Mouse (Mus musculus): ENCODE results near the gene Prpsap1. TPM values are rescaled to one million over a fixed set of nuclear protein-coding genes. Genes with fewer than 3 reads are reported as not detected.

Gene Prpsap1
- polyA plus RNA-seq, 1 experiment from 2014 or later: 187 TPM

GRCm38 (mm10) chr11:116453889-116454288 is 40.1 kb downstream of the Prpsap1 start:
- Histone ChIP-seq H3K27me3 (no peaks in the 10 kb centered on the region; the same call in 1 of the 2 replicates), H3K4me1 (no peaks in the 10 kb centered on the region), H3K4me3 (no peak overlapping the region), H3K27ac (no peak overlapping the region), H3K4me2 (no peak overlapping the region), H3K9ac (no peak overlapping the region), H3K36me3 (no peaks in the 10 kb centered on the region), H3K9me3 (no peaks in the 10 kb centered on the region)
- 80% methylated on average over 10 of the region's 10 CpGs for WGBS
- no peak for ATAC-seq (ENCODE audit: borderline replicate concordance, extremely low read depth, low FRiP score, low TSS enrichment)

DNA sequence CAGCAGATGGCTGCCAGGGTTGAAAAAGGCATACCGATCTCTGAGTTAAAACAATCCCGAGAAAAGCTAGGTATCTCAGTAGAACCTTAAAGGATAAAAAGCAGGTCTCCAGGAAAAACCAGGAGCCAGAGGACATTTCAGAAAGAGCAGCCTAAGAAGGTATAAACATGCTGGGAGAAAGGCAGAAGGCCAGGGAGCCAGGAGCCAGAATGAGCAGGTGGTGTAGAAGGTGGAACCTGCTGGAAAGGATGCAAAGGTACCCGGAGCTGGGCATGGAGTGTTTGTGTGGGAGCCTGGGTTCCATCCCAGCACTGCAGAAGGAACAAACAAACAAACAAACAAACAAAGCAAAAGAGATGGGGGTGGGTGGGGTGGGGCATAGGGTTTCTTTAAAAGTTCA is 44.7 kb downstream of the Prpsap1 start:
- ATAC-seq (ENCODE audit: borderline replicate concordance, extremely low read depth, low FRiP score, low TSS enrichment): no peak
- WGBS: 86% methylated on average over 3 of the region's 3 CpGs
- no peak overlapping the region for H3K9ac ChIP-seq
- no peaks in the 10 kb centered on the region for H3K36me3 ChIP-seq
- H3K27ac ChIP-seq: no peak overlapping the region
- H3K4me2 ChIP-seq: no peak overlapping the region
- H3K27me3 ChIP-seq: peaks cover 22% of the 10 kb centered on the region
- peaks cover 8% of the 10 kb centered on the region for H3K4me1 ChIP-seq
- no peaks in the 10 kb centered on the region for H3K9me3 ChIP-seq
- H3K4me3 ChIP-seq: no peak overlapping the region

GRCm38 (mm10) chr11:116447822-116448221 is 46.2 kb downstream of the Prpsap1 start:
- Histone ChIP-seq H3K27me3 (peaks cover 22% of the 10 kb centered on the region), H3K4me3 (no peak overlapping the region), H3K27ac (no peak overlapping the region), H3K4me2 (no peak overlapping the region), H3K4me1 (peaks cover 8% of the 10 kb centered on the region), H3K36me3 (no peaks in the 10 kb centered on the region), H3K9ac (no peak overlapping the region), H3K9me3 (no peaks in the 10 kb centered on the region)
- WGBS: 65% methylated on average over 5 of the region's 5 CpGs
- no peak for ATAC-seq (ENCODE audit: borderline replicate concordance, extremely low read depth, low FRiP score, low TSS enrichment)

DNA sequence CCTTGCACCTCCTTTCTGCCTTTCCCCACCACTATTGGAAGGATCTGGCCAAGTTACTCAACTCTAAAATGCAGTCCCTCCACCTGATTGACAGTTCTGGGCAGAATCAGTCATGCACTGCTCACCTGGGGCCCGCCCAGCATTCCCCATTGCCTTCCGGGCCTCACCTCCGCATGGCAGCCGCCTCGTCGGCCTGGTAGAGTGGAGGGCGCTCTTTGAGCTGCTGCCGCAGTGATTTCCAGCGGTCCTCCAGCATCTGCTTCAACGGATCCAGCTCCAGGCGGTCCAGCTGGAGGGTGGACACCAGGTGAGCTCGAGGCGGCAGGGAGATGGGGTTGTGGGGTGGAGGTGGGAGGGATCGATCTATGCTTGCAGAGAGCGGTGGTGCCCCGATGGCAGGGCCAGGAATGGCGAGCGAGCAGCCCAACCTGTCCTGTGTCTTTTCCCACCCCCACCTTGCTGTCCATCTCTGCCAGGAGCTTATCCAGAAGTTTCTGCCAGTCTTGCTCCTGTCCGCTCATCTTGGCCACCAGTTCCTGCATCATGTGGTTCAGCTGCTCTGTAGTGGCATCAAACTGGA is 47.6 kb downstream of the Prpsap1 start:
- peaks cover 22% of the 10 kb centered on the region for H3K27me3 ChIP-seq
- H3K4me2 ChIP-seq: peak overlapping the region; percentile 42
- peak; percentile 2; the same call in 1 of the 2 replicates for ATAC-seq (ENCODE audit: borderline replicate concordance, extremely low read depth, low FRiP score, low TSS enrichment)
- H3K4me1 ChIP-seq: peaks cover 8% of the 10 kb centered on the region
- H3K9me3 ChIP-seq: no peaks in the 10 kb centered on the region
- no peak overlapping the region for H3K27ac ChIP-seq
- WGBS: 15% methylated on average over 19 of the region's 19 CpGs
- no peak overlapping the region; the same call in 1 of the 2 replicates for H3K9ac ChIP-seq
- H3K4me3 ChIP-seq: no peak overlapping the region
- H3K36me3 ChIP-seq: no peaks in the 10 kb centered on the region

DNA sequence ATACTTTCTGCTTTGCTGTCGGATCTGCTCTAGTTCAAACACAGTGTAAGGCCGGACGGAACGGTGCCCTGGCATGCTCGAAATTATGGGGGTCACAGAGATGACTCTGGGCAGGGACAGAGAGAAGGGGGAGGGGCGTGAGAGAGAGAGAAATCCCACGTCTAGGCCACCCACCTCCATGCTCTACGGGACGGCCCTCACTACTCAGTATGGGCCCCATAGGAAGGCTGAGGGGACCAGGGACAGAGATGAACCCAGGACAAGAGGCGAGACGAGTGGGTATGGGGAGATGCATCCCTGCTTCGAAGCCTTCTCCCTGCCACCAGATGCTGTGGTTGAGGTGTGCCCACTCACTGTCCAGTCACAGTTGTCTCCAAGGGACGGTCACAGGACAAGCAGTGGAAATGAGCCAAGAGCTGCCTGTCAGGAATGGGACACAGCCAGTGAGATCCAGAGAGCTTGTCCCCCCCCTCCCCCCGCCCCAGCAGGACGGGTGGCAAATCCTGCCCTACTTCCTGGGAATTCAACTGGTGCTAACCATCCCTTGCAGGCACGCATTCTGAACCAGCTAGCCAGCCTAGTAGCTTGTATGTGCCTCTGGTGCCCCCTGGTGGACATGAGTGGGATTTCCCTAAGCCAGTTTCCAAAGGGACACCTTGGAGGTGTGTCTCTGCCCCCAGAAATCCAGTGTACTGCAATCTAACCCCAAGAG is 48.2 kb downstream of the Prpsap1 start:
- Histone ChIP-seq H3K4me2 (peak overlapping the region; percentile 42; the same call in 1 of the 2 replicates), H3K4me1 (peaks cover 8% of the 10 kb centered on the region), H3K4me3 (no peak overlapping the region), H3K27me3 (peaks cover 22% of the 10 kb centered on the region), H3K27ac (no peak overlapping the region), H3K9me3 (no peaks in the 10 kb centered on the region), H3K9ac (no peak overlapping the region), H3K36me3 (no peaks in the 10 kb centered on the region)
- WGBS: 20% methylated on average over 16 of the region's 16 CpGs
- peak; percentile 52 for ATAC-seq (ENCODE audit: borderline replicate concordance, extremely low read depth, low FRiP score, low TSS enrichment)

DNA sequence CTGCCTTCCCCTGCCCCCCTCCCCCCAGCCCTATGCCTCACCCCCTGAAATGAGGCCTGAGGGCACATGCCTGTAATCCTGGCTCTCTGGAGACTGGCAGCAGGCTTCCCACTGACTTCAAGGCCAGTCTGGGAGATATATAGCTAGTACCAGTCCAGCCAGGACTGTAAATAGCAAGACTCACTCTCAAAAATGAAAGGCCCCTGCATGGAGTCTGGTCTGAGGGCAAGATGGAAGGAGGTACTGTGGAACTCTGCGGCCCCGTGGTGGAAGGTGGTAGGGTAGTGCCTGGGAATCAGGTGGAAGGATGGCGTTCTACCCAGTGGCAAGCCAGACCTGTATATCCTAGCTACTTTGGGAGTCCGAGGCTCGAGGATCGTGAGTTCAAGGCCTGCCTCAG is 50.1 kb downstream of the Prpsap1 start:
- Histone ChIP-seq H3K4me3 (no peak overlapping the region), H3K9me3 (no peaks in the 10 kb centered on the region), H3K27ac (no peak overlapping the region), H3K9ac (no peak overlapping the region), H3K27me3 (peaks cover 22% of the 10 kb centered on the region), H3K4me2 (no peak overlapping the region), H3K4me1 (peaks cover 20% of the 10 kb centered on the region), H3K36me3 (peaks cover 7% of the 10 kb centered on the region)
- no peak for ATAC-seq (ENCODE audit: borderline replicate concordance, extremely low read depth, low FRiP score, low TSS enrichment)
- WGBS: 89% methylated on average over 6 of the region's 6 CpGs

DNA sequence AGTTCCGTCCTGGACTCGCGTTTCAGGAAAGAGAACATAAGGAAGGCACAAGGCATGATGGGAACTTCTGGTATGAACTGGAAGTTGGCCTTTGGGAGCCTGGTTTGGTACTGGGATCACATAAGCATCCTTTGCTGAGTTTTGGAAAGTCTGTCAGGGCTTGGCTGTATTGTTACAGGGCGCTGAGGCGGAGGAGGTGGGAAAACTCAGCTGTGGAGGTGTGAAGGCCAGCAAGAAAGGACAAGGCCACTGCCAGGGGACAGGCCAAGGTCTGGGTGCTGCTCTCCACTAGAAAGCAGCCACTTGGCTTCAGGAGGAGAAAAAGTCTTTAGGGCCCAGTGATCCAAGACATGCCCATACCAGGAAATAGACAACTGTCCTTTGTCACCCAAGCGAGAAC is 50.7 kb downstream of the Prpsap1 start:
- Histone ChIP-seq H3K36me3 (peaks cover 9% of the 10 kb centered on the region), H3K9me3 (no peaks in the 10 kb centered on the region), H3K4me3 (no peak overlapping the region), H3K27ac (no peak overlapping the region), H3K4me2 (no peak overlapping the region), H3K4me1 (peaks cover 20% of the 10 kb centered on the region), H3K9ac (no peak overlapping the region), H3K27me3 (peaks cover 22% of the 10 kb centered on the region)
- ATAC-seq (ENCODE audit: borderline replicate concordance, extremely low read depth, low FRiP score, low TSS enrichment): no peak
- WGBS: 79% methylated on average over 6 of the region's 6 CpGs

DNA sequence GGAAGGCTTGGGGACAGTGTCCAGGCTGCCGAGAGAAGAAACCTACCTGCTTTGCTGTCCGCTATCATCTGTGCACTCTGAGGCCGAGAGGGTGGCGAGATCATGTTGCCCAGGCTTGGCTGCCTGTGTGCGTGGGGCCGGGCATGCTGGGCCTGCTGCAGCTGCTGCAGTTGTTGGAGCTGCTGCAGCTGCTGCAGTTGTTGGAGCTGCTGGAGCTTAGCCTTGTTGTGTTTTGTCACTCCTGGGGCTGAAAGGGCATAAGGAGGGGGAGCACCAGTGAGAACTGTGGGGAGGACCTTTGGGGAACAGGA is 51.2 kb downstream of the Prpsap1 start:
- 56% methylated on average over 6 of the region's 6 CpGs for WGBS
- no peaks in the 10 kb centered on the region for H3K9me3 ChIP-seq
- no peak for ATAC-seq (ENCODE audit: borderline replicate concordance, extremely low read depth, low FRiP score, low TSS enrichment)
- no peak overlapping the region for H3K4me3 ChIP-seq
- no peak overlapping the region for H3K27ac ChIP-seq
- H3K4me2 ChIP-seq: no peak overlapping the region
- peaks cover 9% of the 10 kb centered on the region for H3K36me3 ChIP-seq
- peaks cover 17% of the 10 kb centered on the region for H3K27me3 ChIP-seq
- H3K9ac ChIP-seq: no peak overlapping the region
- peaks cover 20% of the 10 kb centered on the region for H3K4me1 ChIP-seq

DNA sequence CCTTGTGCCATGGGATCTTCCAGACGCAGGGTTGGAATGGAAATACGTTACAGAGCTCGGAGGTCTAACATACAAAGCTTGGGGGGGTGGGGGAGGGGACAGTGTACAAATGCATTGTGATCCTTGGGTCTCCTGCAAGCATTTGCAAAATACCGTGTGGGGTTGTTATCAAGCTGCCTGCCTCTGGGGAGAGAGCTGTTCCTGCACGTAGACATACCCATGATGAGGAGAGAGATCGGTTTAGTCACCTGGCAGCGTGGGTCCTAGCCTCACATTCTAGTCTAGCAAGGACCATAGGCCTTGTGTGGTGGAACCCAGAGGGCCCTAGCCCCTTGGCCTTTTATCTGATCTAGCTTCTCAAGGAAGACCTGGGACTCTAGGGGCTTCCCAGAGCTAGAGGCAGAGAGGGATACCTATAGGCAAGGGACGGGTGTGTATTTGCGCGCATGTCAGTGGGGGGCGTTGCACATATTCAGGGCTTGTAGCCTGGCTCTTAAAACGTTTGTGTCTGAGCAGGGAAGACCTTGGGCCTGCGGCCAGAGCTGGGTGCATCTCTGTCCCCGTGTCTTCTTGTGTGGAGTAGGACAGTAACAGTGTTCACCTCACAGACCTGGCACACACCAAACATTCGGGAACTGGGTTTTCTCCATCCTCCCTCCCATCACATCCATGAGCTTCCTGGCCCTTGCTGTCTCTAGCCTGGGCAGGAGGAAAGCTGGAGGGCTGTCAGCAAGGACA is 51.7 kb downstream of the Prpsap1 start:
- Histone ChIP-seq H3K4me2 (no peak overlapping the region), H3K4me1 (peaks cover 24% of the 10 kb centered on the region), H3K9ac (no peak overlapping the region), H3K27me3 (peaks cover 12% of the 10 kb centered on the region), H3K36me3 (peaks cover 14% of the 10 kb centered on the region), H3K27ac (no peak overlapping the region), H3K4me3 (no peak overlapping the region), H3K9me3 (no peaks in the 10 kb centered on the region)
- ATAC-seq (ENCODE audit: borderline replicate concordance, extremely low read depth, low FRiP score, low TSS enrichment): no peak
- WGBS: 70% methylated on average over 15 of the region's 15 CpGs

- WGBS: 64% methylated on average over 7 of the region's 7 CpGs
- Histone ChIP-seq H3K4me3 (no peak overlapping the region), H3K9ac (no peak overlapping the region), H3K9me3 (no peaks in the 10 kb centered on the region), H3K4me1 (peaks cover 34% of the 10 kb centered on the region), H3K36me3 (peaks cover 24% of the 10 kb centered on the region), H3K27ac (peak overlapping the region; percentile 44), H3K4me2 (no peak overlapping the region), H3K27me3 (no peaks in the 10 kb centered on the region)
- no peak for ATAC-seq (ENCODE audit: borderline replicate concordance, extremely low read depth, low FRiP score, low TSS enrichment)
Observed at GRCm38 (mm10) chr11:116440408-116441068, 53.5 kb downstream of the Prpsap1 start.

DNA sequence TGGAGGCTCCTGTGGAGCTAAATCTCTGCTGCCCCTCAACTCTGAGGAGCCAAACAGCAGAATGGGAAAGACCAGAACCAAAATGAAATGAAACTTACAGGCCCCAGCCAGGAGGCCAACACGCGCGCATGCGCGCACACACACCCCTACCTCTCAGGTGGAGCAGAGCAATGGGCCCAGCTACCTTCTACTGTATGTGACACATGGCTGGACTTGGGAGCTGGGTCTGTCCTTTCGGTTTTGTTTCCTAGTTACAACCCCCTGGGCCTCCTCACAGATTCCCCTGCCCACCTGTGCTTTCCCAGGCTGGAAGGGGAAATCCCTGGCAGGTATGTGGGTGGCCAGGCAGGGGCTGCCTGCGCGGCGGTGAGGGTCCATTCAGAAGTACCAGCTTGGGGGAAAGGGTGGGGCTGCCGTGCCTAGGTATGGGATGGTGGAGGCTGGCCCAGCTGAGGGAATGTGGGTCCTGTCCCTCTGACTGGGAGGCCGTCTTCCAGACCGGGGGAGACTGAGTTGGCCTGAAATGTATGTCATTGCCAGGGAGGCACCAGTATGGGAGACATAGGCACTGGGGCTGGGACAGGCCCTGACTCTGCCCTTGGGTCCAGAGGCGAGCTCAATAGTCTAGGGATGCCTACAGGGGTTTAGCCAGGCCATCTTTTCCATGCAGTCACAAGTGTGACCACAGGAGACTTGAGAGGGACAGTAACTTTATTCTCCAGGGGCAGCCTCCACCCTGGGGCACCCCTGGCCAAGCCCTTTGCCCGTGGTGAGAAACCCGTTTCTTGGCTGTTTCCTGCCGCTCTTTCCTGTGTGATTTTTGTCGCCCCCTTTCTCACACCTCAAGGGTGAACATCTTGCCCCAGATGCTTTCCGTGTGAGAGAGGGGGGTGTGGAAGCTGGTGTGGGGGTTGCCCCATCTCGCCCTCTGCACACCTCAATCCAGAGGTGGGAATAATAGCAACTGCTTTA is 54.4 kb downstream of the Prpsap1 start:
- WGBS: 76% methylated on average over 19 of the region's 19 CpGs
- Histone ChIP-seq H3K9ac (no peak overlapping the region), H3K4me2 (no peak overlapping the region), H3K4me3 (no peak overlapping the region), H3K9me3 (no peaks in the 10 kb centered on the region), H3K36me3 (peaks cover 24% of the 10 kb centered on the region), H3K27ac (no peak overlapping the region), H3K4me1 (peaks cover 40% of the 10 kb centered on the region), H3K27me3 (no peaks in the 10 kb centered on the region)
- ATAC-seq (ENCODE audit: borderline replicate concordance, extremely low read depth, low FRiP score, low TSS enrichment): no peak
